Mouse (Mus musculus) natural killer cell, adult 2 months (primary cell): ENCODE results near the gene Lrig1.

ENCODE experiments used
- DNase-seq, 2 experiments: peaks; one replicate each; pipeline ENCODE4 v3.0.0; 2022; ENCODE audit warnings: low spot score in 2 of 2

Lrig1 gene

DNA sequence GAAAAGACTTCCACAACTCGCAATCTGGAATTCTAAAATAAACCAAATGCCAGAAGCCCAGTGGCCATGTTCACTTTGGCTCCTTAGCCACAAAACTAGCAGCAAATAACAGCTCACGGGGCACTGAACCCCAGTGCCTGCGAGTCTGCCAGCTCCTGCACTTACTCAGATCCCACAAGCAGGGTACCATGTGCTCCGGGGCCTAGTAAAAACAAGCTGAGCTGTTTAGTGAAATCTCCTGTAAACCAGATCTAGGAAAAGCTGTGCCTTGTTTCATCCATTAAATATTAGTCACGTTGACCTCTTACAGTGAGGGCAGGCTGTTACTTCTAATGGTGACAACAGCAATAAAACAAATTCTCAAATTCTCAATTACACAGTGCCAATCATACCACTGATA, 81.3 kb downstream of the Lrig1 start:
- DNase-seq = no peak

DNA sequence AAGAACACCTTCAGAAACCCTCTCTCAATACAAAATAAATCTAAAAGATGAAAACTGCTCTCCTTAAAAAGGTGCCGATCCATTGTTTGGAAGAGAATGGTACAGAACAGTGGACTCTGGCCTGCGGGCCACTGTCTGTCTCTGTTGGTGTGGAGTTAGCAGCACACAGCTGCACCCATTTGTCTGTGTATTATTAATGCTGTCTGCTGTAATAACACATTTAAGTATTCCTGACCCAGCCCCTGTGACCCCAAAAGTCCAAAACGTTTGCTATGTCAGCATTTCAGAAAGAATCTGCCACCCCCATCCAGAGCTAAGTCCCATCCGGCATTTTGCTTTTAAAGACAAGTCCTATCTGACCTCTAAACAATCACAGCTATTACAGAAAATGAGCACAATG, 84.0 kb downstream of the Lrig1 start:
- no peak for DNase-seq

DNA sequence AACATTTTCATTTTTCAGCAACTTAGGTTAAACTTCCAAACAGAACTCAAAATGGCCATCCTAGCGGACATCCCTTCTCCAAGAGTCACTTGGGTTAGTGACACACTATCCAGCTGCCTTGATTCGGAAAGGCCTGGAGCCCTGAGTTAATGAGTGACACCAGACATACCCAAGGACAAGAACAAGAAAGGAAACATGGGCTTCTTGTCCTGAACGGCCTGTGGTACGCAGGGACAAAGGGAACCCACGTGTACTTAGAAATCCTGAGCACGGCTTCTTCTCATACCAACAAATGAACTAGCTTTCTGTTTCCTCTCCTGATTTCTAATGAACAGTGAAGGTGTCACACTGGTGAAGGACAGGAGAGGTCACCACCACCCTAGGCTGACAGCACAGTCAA, 85.6 kb downstream of the Lrig1 start:
- DNase-seq = no peak

DNA sequence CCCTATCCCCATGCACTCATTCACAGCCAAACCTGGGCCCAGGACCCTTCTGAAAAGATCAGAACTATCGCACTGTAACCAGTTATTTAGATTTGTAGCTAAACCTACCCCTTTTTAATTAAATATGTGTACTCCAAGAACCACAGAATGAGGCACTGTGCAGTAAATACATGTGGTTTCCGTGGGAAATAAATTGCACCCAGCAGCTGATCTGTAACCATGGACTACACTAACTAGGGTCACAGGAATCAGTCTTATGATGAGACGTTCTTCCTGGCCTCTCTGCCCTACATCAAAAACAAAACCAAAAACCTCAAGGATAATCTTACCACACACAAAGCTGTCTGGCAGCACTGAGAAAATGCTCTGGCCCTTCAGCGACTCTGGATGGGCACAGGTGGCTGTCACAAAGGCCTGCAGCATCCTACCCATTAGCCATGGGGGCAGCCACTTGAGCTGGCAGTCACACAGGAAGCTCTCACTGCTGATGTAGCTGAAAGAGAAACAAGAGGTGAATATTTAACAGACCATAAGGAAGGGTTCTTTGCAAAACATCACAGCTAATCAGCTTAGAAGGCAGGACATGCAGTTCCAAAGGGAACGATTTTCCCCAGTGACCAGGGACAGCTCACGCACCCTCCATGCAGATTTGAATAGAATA, 86.6 kb downstream of the Lrig1 start:
- no peak for DNase-seq

- DNase-seq = no peak
Measured at GRCm38 (mm10) chr6:94604546-94604945, 95.4 kb downstream of the Lrig1 start.

- no peak for DNase-seq
Measured at GRCm38 (mm10) chr6:94604072-94604471, 95.9 kb downstream of the Lrig1 start.

GRCm38 (mm10) chr6:94601811-94602210, 98.1 kb downstream of the Lrig1 start:
- DNase-seq = no peak

GRCm38 (mm10) chr6:94601101-94601500, 98.9 kb downstream of the Lrig1 start:
- DNase-seq = no peak

GRCm38 (mm10) chr6:94599016-94599415, 100.9 kb downstream of the Lrig1 start:
- DNase-seq = no peak

GRCm38 (mm10) chr6:94598421-94598820, 101.5 kb downstream of the Lrig1 start:
- DNase-seq = no peak

- no peak for DNase-seq
Measured at GRCm38 (mm10) chr6:94596761-94597485, 103.0 kb downstream of the Lrig1 start.

GRCm38 (mm10) chr6:94596051-94596760, 103.8 kb downstream of the Lrig1 start:
- no peak for DNase-seq

DNA sequence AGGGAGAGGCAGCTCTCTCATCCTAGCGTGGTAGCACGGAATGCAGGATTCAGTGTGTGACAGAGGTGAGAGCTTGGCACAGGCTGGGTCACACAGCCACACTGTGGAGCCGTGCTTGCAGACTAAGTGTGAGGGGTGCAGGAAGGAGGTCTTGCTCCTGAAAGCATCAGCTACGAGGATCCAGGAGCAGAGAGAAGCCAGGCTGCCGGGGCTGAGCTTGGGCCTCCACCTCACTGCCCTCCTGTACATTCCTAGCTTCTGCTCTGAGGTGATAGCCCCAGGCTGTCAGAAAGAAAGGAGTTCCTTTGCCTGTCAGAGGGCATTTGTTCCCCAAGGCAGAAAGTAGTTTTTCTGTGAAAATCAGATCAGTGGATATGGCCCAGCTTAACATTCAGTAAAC, 104.8 kb downstream of the Lrig1 start:
- no peak for DNase-seq

DNA sequence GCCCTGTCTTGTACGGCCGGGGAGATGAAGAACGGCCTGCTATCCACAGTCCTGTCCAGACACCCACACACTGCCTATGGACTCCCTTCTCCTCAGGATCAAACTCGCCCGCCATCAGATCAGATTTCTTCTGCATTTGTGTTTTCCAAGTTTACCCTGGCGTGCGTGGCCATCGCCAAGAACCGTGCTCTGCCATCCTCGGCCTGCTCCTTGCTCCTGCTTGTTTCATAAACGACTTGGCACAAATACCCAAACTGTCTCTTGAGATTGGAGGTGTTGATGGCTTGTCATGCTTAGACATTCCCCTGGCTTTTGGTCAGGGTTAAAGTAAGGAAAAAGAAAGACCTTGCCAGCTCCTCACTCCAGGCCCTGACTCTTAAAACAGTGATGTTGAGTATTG, 105.2 kb downstream of the Lrig1 start:
- DNase-seq = no peak

DNA sequence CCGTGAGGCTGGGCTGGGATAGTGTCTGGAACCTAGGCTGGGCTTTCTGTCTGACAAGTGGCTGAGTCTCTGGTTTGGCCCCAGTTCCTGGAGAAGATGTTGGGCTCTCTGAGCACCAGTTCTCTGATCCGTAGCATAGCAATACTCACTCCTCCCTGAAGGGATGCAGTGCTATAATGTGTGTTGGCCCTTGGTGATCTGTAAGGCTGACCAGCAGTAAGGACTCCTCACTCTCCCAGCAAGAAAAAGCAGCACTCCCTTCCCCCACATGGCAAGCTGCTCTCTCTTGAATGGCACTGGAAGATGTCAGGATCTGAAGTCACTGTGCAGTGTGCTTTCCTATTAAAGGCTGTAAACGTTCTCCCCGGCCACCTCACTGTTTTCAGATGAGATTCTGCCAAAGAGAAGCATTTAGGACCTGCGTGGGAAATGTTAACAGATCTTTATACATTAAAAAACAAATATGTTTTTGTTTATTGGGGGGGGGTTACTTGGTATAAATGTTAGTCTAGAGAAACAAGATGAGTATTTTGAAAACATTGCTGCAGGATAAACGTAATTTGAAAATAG, 105.8 kb downstream of the Lrig1 start:
- no peak for DNase-seq

- DNase-seq = no peak
Measured at GRCm38 (mm10) chr6:94592710-94593109, 107.2 kb downstream of the Lrig1 start.

DNA sequence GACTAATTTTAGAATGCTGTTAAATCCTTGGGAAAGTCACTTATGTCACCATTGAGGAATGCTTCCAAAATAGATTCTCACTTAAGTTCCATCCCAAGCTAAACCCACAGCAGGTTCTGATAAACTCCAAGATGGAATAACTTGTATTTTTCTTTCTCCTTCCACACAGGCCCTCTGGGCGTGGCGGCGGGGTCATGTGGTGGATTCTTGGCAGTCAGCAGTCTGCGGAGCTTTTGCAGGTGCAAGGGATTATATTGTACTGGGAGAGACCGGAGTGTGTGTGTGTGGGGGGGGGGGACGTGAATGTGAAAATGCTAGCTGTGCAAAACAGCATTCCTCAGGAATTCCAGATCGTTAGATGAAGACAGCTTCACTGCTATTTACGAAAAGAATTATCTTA, 107.7 kb downstream of the Lrig1 start:
- DNase-seq = no peak

DNA sequence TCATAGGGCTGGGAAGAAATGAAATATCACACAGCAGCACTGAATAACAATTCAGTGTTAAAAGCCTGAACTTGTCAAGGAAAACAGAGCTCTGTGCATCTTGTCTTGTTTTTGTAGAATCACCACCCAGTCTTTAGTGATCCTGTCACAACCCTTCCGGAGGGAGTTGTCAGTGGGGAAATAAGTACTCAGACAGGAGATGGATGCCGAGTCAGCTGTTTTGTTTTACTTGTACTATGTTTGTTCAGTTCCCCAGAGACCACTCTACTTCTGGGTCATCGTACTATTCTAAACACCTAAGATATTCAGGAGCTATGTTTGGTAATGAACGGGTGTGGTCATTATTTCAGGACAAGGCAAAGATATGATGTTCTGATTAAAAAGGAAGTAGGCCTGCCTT, 111.6 kb downstream of the Lrig1 start:
- DNase-seq = no peak

DNA sequence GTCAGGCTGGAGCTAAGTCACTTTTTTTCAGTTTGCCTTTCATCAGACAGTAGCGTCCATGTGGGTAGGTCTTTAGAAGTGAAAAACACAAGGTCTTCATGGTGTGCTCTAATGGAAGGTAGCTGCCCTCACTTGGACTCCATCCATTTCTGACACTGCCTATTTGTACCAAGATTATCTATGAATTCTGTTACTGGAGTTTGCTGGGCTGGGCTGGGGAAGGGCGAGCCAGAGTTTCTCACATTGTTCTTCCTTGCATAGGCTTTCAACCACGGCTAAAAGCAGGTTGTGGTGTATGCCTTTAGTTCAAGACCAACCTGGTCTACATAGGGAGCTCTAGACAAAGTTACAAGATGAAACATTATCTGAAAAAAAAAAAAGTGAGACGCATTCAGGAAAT, 115.0 kb downstream of the Lrig1 start:
- no peak for DNase-seq

DNA sequence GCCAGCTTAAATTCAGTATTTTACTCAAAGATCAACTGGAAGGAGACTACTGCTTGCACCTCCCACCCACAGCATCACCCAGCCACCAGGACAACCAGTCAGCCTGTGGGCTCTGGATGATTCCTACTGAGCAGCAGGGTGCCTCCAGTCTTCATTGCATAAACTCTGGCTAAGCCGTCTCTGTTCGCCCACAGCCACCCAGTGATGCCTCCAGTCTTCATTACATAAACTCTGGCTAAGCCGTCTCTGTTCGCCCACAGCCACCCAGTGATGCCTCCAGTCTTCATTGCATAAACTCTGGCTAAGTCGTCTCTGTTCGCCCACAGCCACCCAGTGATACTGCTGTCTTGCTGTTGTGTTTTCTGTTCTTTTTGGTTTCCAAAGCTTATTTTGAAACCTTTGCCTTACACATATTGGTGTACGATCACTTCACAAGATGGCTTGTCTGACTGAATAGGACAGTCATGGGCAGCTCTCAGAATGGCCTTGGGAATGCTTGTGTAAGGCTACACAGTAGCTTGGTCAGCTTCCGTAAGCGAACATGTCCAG, 115.7 kb downstream of the Lrig1 start:
- DNase-seq = no peak

DNA sequence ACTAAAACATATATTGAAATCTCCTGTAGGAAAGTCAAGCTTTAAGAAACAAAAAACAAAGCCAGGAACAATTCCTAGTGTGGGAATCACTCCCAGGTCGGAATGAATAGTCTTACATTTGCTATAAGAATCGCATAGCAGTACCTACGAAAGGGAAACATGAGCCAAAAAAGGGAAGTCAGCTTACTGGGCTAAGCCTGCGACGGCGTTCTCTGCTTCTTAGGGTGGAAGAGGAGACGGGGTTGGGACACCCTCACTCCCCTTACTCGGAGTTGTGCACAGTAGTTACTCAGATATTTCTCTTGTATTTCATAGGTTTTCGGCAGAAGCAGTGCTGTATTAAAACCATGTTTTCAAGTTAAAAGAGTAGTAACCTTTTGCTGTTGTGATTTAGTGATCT, 117.9 kb downstream of the Lrig1 start:
- DNase-seq = no peak

DNA sequence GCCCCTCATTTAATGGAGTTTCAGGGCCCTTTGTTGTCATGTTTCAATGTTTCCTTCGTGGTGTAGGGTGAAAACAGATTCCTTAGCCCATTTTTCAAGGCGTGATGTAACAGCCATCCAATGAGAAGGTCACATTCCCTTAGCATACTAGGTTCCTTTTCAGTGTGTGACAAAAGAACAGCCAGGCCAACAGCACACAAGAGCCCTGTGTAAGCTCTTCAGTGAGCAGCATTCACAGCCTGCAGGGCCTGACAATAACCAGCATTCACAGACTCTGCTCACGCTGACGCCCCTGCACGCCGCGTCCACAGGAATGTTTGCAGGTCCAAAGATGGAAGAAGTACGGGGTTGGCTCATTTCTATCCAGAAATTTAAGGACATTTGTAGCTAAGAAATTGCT, 122.0 kb downstream of the Lrig1 start:
- no peak for DNase-seq
